Mouse (Mus musculus) megakaryocyte, adult 5-6 weeks (primary cell): ENCODE results near the gene Ywhaq. TPM values are rescaled to one million over a fixed set of nuclear protein-coding genes. Genes with fewer than 3 reads are reported as not detected.

Source experiments
- ATAC-seq: 2 replicates; pipeline ENCODE4 v1.8.0; 2016; ENCODE audit warnings: mild to moderate bottlenecking, inconsistent platforms; ENCODE audit not compliant: poor library complexity, severe bottlenecking
- total RNA-seq, 2 experiments: library from RNA; stranded (forward) in 1 of 2; stranded (reverse) in 1 of 2; fragments of 153-499, 151-499 nt in 1 of 2; fragments of 221-1000, 200-1000 nt in 1 of 2; gene quantifications; 2 replicates each; pipeline versions ENCODE4 v1.2.3 to v1.2.4; 2015 to 2017

Gene Ywhaq
- total RNA-seq, 2 experiments from 2014 or later: 156 to 275 TPM

GRCm38 (mm10) chr12:21340674-21341073, 76.8 kb downstream of the Ywhaq start:
- no peak for ATAC-seq

Other genes starting within 250 kb of the Ywhaq start
- 111 and 130 TPM in 2 replicates for gene Cpsf3, start 132.2 kb downstream of the Ywhaq start, total RNA-seq (2015)
- 68.0 and 82.5 TPM in 2 replicates for gene Cpsf3, start 132.2 kb downstream of the Ywhaq start, total RNA-seq (2017)
- 47.5 and 50.9 TPM in 2 replicates for gene Itgb1bp1, start 131.4 kb downstream of the Ywhaq start, total RNA-seq (2015)
- 28.6 and 35.0 TPM in 2 replicates for gene Itgb1bp1, start 131.4 kb downstream of the Ywhaq start, total RNA-seq (2017)
- 44.1 and 46.5 TPM in 2 replicates for gene Iah1, start 101.2 kb downstream of the Ywhaq start, total RNA-seq (2015)
- gene Iah1, start 101.2 kb downstream of the Ywhaq start, total RNA-seq (2017): 34.7 and 41.9 TPM in 2 replicates
- 43.5 and 46.9 TPM in 2 replicates for gene Adam17, start 44.0 kb downstream of the Ywhaq start, total RNA-seq (2015)
- 73.9 and 77.0 TPM in 2 replicates for gene Adam17, start 44.0 kb downstream of the Ywhaq start, total RNA-seq (2017)